Mouse (Mus musculus) c-Kit-positive CD71-negative TER-119-negative erythroid progenitor cells, embryonic 14.5 days (primary cell): Measurements from ENCODE around the gene Dhdh.
"Not testable (repeated sequence)": the region's sequence is repeated elsewhere in the genome, so short reads cannot be mapped to it uniquely, and the experiment has no call there.

Experiments
- DNase-seq: peaks from one replicate; pipeline ENCODE4 v3.0.0-alpha.2; 2013; ENCODE audit warnings: low read depth

Dhdh gene

DNA sequence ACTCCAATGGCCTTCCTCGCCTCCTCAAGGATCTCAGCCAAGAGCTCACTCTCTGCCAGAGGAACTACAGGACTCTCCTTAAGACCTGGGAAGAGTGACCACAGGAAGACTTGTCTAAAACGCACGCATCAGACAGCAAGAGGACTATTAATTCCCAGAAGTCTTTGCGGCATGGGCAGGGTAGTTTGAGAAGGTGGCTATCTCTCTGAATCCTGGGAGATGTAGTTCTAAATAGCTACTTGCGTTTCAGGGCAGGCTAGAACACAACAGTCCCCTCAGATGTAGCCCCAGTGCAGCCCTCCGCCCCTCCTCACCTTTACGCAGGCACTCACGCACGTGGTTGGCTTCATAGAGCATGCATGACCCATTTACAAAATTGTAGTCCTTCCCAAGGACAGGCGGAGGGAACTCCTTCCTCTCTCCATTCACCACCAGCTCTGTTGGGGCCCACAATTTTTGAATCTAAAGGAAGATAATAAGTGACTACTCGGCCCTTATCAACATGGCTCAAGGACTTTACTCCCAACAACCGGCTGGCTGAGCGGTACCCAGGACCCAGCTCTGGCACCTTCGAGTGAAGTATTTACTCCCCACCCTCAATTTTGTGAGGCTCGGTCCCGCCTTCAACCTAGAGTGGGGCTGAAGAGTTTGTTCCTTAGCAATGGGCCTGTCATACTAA lies 13.2 kb downstream of the Dhdh start:
- DNase-seq, result no peak

GRCm38 (mm10) chr7:45470869-45471268 lies 17.7 kb downstream of the Dhdh start:
- peak; percentile 72 for DNase-seq

GRCm38 (mm10) chr7:45467090-45467670 lies 21.4 kb downstream of the Dhdh start:
- no peak for DNase-seq

DNA sequence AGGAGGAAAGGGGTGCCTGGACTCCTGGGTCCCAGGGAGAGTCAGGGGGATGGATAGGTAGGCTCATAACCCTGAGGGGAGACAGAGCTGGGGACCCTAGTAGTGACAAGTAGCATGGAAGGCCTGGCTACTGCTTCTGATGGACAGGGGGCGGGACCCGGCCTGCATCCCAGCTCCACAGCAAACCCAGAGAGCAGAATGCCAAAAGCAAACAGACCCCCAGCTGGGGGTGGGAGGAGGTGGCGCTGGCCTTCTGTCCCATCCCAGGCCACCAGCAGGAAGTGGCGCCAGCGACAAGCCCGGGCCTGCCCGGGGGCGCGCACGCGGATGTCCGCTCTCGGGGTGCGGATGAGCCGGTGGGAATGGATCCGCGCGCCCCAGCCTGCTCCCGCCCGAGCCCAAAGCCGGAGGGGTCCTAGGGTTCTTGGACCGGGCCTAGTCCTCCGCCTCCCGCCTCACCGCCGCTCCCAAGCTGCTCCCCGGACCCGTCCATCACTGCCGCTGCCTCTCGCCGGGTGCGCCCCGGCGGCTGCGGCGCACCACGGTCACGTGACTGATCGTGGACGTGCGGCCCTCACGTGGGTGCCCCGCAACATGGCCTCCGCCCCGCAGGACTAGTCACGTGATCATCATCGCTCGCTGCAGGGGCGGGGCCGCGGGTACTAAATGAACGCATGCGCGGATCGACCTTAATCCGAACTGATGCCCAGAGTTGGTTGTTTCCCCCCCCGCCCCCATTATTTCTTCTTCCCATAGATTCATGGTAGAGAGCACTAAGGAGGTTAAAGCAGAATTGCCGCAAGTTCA lies 22.1 kb downstream of the Dhdh start, which contains the start of gene Bax:
TSS of gene Bax (minus strand) at position 616 of the 807 bp plus-strand sequence.
- DNase-seq, result peak; percentile 83

GRCm38 (mm10) chr7:45465549-45465948 lies 23.1 kb downstream of the Dhdh start:
- no peak for DNase-seq

GRCm38 (mm10) chr7:45465112-45465511 lies 23.5 kb downstream of the Dhdh start:
- DNase-seq, result no peak

DNA sequence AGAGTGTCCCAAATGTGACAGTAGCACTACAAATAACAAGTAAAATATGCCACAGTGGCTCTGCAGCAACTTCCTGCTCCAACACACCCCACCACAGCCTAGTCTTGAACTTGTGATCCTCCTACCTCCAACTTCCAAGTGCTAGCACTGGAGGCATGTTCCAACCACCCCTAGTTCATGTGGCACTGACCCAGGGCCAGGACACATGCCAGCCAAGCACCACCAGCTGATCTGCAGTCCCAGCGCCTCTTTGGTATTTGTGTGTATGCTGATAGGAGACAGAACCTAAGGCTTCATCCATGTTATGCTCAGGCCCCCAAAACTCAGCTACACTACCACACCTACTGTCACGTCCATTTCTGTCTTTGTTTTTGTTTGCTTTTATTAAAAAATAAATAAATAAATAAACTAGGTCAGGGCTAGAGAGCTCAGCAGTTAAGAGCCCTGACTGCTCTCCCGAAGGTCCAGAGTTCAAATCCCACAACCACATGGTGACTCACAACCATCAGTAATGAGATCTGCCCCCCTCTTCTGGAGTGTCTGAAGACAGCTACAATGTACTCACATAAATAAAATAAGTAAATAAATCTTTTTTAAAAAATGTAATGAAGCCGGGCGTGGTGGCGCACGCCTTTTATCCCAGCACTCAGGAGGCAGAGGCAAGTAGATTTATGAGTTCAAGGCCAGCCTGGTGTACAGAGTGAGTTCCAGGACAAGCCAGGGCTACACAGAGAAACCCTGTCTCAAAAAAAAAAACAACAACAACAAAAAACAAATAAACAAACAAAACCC lies 24.4 kb downstream of the Dhdh start:
- DNase-seq, result no peak

GRCm38 (mm10) chr7:45462868-45463267 lies 25.7 kb downstream of the Dhdh start:
- DNase-seq, result not testable (repeated sequence)

GRCm38 (mm10) chr7:45462325-45462724 lies 26.3 kb downstream of the Dhdh start:
- no peak for DNase-seq

- no peak for DNase-seq
These were observed 26.8 kb downstream of the Dhdh start for GRCm38 (mm10) chr7:45461781-45462180.

DNA sequence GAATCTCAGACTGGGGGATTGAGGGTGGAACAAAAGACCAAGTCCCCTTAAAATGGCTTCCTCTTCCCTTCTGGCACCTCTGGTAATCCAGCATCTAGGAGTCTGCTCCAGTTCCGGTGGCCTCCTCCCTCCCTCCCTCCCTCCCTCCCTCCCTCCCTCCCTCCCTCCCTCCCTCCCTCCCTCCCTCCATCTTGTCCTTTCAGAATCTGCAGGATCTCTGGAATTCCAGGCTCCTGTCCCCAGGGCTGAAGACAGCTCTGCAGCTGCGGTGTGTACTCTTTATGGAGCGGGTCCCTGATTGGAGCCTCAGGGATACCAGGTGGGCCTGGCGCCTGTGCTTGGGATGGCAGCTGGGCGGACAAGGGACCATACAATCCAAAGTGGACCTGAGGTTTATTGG lies 27.3 kb downstream of the Dhdh start:
- no peak for DNase-seq

GRCm38 (mm10) chr7:45460860-45461314 lies 27.7 kb downstream of the Dhdh start:
- peak; percentile 62 for DNase-seq

GRCm38 (mm10) chr7:45460377-45460776 lies 28.2 kb downstream of the Dhdh start:
- no peak for DNase-seq

- peak; percentile 96 for DNase-seq
These were observed 29.0 kb downstream of the Dhdh start, which contains the start of gene Ftl1 for GRCm38 (mm10) chr7:45459564-45460140. Gene Ftl1, minus strand, starts transcription at chr7:45459884.

- DNase-seq, result no peak
These were observed 29.6 kb downstream of the Dhdh start for GRCm38 (mm10) chr7:45458748-45459563.

DNA sequence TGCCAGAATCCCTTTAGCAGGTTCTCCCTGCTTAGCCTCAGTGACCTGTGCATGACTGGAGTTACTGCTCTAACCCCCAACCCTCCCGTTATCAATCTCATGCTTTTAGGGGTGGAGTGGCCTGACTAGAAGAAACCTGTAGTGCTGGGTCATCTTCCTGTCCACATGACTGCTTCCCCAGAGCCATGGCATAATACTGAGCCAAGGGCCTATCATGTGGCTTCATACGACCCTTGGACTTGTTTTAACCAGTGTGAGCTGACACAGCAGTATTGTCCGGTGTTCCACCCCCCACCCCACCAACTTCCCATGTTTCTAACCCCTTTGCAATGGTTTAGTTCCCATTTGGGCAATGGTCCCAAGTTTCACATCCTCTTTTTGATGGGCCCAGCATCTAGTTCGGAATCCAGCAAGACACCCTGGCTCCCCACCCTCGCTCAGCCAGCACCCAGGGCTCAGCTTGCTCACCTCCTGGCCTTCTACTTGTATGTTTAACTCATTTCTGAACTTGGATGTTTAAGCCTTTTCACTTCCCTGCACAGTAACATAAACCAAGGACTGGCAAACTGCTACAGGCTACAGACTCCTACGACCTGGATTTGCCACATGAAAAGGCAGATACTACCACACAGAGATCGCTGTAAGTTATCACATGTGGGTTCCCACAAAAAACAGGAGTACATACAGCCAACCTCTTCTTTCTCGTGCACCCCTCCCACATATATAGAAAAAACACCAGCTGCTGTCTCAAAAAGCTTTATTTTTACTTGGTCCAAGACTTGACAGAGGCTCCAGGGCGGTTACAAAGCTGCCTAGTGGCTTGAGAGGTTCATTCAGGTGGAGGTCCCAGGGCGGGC lies 31.2 kb downstream of the Dhdh start:
- no peak for DNase-seq

DNA sequence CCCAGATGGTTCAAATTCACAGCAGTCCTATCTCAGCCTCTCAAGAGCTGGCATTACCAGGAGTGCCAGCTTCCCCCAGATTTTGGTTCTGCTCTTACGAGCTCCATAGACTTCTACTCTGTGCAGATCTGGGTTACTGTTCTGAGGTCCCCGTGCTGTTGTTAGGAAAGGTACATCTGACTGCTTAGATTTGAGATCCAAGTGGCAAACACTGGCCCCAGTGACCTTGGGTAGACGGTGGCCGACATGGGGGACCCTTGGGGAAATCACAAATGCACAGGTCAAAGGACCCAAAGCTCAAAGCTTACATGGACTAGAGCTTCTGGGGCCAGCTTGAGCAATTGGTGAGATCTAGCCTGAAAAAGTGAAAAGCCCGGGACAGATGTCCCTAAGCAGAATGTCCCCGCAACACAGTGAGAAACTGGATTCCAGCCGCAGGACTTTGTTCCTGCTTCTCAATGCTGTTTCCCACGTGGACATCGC lies 31.8 kb downstream of the Dhdh start:
- no peak for DNase-seq

DNA sequence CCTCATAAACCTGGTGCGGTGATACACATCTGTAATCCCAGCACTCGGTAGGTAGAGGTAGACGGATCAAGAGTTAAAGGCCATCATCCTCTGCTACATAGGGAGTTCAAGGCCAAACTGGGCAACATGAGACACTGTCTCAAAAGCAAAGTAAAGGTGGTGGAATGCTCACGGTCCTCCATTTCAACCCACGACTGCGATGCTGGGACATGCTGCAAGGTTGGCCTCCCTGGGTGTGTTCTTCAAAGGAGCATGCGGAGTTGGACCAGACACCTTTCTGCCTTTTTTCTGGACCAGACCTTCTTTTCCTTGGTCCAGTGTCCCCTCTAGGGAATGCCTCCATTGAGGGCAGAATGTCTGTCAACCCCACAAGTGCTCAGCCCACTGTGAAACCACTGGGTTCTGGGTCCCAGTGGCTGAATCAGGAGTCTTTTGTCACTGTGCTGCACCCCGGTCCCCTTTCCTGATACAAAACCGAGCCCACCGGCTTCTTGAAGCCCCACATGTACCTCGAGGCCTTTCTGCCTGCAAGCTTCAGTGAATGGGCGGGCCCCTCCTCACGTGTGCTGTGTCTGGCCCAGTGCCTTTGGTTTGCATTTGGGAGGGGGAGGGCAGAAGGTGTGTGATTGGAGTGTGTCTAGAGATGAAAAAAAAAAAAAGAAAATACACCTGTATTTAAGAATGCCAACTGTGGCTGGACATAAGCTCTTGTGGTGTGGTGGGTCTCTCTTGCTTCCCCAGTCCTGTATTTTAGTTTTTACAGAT lies 32.5 kb downstream of the Dhdh start:
- no peak for DNase-seq

DNA sequence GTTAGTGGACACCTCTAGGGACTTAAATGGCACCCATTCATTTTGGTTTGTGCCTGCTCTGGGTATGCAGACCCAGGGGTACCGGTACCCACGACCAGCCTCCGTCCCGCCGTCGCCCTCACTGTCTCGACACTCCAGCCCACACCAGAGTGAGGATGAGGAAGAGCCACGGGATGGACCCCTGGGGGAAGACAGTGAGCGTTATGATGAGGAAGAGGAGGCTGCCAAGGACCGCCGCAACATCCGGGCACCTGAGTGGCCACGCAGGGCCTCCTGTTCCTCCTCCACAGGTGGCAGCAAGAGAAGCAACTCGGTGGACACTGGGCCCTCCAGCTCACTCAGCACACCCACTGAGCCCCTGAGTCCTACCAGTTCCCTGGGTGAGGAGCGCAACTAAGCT lies 33.6 kb downstream of the Dhdh start:
- no peak for DNase-seq
